Mouse (Mus musculus): ENCODE data around the gene Tmem229b.
"Not testable (repeated sequence)": the region's sequence is repeated elsewhere in the genome, so short reads cannot be mapped to it uniquely, and the experiment has no call there.

Gene Tmem229b

GRCm38 (mm10) chr12:78981938-78982825 is 25.2 kb downstream of the Tmem229b start:
- POLR2A ChIA-PET: interaction anchor here in 1 of 4 experiments (0.5 to 0.7 kb wide), 2 partner anchors 8 to 85 kb away, joined by 3 to 4 read pairs; no protein-coding TSS in a partner anchor
- CTCF ChIA-PET: interaction anchor here in 1 of 4 experiments (0.7 kb wide), 1 partner anchor 30 kb away, joined by 3 read pairs; no protein-coding TSS in a partner anchor

- POLR2A ChIA-PET: no interaction called here
- CTCF ChIA-PET: interaction anchor here in 1 of 4 experiments (0.8 kb wide), 1 partner anchor 62 kb away, joined by 3 read pairs; no protein-coding TSS in a partner anchor
Measured at GRCm38 (mm10) chr12:78981131-78981530, 26.3 kb downstream of the Tmem229b start.

- ChIA-PET POLR2A (no interaction called here), CTCF (interaction anchor here in 2 of 4 experiments (0.6 to 0.8 kb wide), 2 partner anchors 62 to 283 kb away, joined by 3 to 4 read pairs; no protein-coding TSS in a partner anchor)
Measured at GRCm38 (mm10) chr12:78980683-78981091, 26.7 kb downstream of the Tmem229b start.

- ChIA-PET POLR2A (interaction anchor here in 1 of 4 experiments (0.6 kb wide), 1 partner anchor 9 kb away, joined by 3 read pairs; no protein-coding TSS in a partner anchor), CTCF (interaction anchor here in 1 of 4 experiments (1.3 kb wide), 1 partner anchor 59 kb away, joined by 6 read pairs; no protein-coding TSS in a partner anchor)
Measured at GRCm38 (mm10) chr12:78977552-78977951, 29.9 kb downstream of the Tmem229b start.

GRCm38 (mm10) chr12:78977078-78977477 is 30.3 kb downstream of the Tmem229b start:
- CTCF ChIA-PET: interaction anchor here in 1 of 4 experiments (1.5 kb wide), 1 partner anchor 44 kb away, joined by 3 read pairs; no protein-coding TSS in a partner anchor
- POLR2A ChIA-PET: no interaction called here

- CTCF ChIA-PET: interaction anchor here in 2 of 4 experiments (0.6 to 1.5 kb wide), 2 partner anchors 42 to 946 kb away, joined by 3 read pairs; no protein-coding TSS in a partner anchor
Measured at GRCm38 (mm10) chr12:78975836-78976235, 31.6 kb downstream of the Tmem229b start.

GRCm38 (mm10) chr12:78974767-78975166 is 32.7 kb downstream of the Tmem229b start:
- POLR2A ChIA-PET: interaction anchor here in 1 of 4 experiments (0.9 kb wide), 1 partner anchor 8 kb away, joined by 3 read pairs; no protein-coding TSS in a partner anchor
- CTCF ChIA-PET: no interaction called here

More at GRCm38 (mm10) chr12:78975836-78976235, 31.6 kb downstream of the Tmem229b start:
- POLR2A ChIA-PET: interaction anchor here in 1 of 4 experiments (0.6 kb wide), 1 partner anchor 1347 kb away, joined by 3 read pairs; no protein-coding TSS in a partner anchor

GRCm38 (mm10) chr12:78973779-78974178 is 33.6 kb downstream of the Tmem229b start:
- ChIA-PET CTCF (interaction anchor here in 1 of 4 experiments (1.2 kb wide), 1 partner anchor 55 kb away, joined by 4 read pairs; no protein-coding TSS in a partner anchor), POLR2A (no interaction called here)

- CTCF ChIA-PET: no interaction called here
Measured at GRCm38 (mm10) chr12:78971649-78972048, 35.8 kb downstream of the Tmem229b start.

GRCm38 (mm10) chr12:78970725-78971124 is 36.7 kb downstream of the Tmem229b start:
- ChIA-PET POLR2A (no interaction called here), CTCF (interaction anchor here in 1 of 4 experiments (0.6 kb wide), 1 partner anchor 1175 kb away, joined by 3 read pairs; no protein-coding TSS in a partner anchor)

More at GRCm38 (mm10) chr12:78971649-78972048, 35.8 kb downstream of the Tmem229b start:
- POLR2A ChIA-PET: no interaction called here

- POLR2A ChIA-PET, CTCF ChIA-PET: not testable (repeated sequence)
Measured at GRCm38 (mm10) chr12:78964496-78964895, 42.9 kb downstream of the Tmem229b start.

- ChIA-PET CTCF (no interaction called here), POLR2A (no interaction called here)
Measured at GRCm38 (mm10) chr12:78956405-78956804, 51.0 kb downstream of the Tmem229b start.

GRCm38 (mm10) chr12:78952484-78952883 is 54.9 kb downstream of the Tmem229b start:
- CTCF ChIA-PET: interaction anchor here in 1 of 4 experiments (0.6 kb wide), 1 partner anchor 10 kb away, joined by 3 read pairs; no protein-coding TSS in a partner anchor
- POLR2A ChIA-PET: interaction anchor here in 2 of 4 experiments (0.6 to 1.1 kb wide), 2 partner anchors 10 to 15 kb away, joined by 3 read pairs; no protein-coding TSS in a partner anchor

GRCm38 (mm10) chr12:78952053-78952452 is 55.4 kb downstream of the Tmem229b start:
- ChIA-PET POLR2A (interaction anchor here in 1 of 4 experiments (1.1 kb wide), 1 partner anchor 9 kb away, joined by 3 read pairs; no protein-coding TSS in a partner anchor), CTCF (interaction anchor here in 1 of 4 experiments (0.6 kb wide), 1 partner anchor 9 kb away, joined by 3 read pairs; no protein-coding TSS in a partner anchor)

GRCm38 (mm10) chr12:78947661-78948060 is 59.8 kb downstream of the Tmem229b start:
- CTCF ChIA-PET: interaction anchor here in 2 of 4 experiments (0.8 to 1.4 kb wide), 2 partner anchors 29 kb away, joined by 4 to 5 read pairs; no protein-coding TSS in a partner anchor
- POLR2A ChIA-PET: interaction anchor here in 1 of 4 experiments (1.0 kb wide), 1 partner anchor 10 kb away, joined by 3 read pairs; no protein-coding TSS in a partner anchor

- CTCF ChIA-PET: interaction anchor here in 1 of 4 experiments (1.0 to 1.4 kb wide), 2 partner anchors 28 kb away, joined by 3 to 5 read pairs; no protein-coding TSS in a partner anchor
- POLR2A ChIA-PET: interaction anchor here in 2 of 4 experiments (0.5 to 1.0 kb wide), 2 partner anchors 10 to 37 kb away, joined by 3 to 6 read pairs; no protein-coding TSS in a partner anchor
Measured at GRCm38 (mm10) chr12:78947161-78947560, 60.3 kb downstream of the Tmem229b start.

- POLR2A ChIA-PET: interaction anchor here in 1 of 4 experiments (1.0 to 1.5 kb wide), 2 partner anchors 9 to 11 kb away, joined by 3 read pairs; no protein-coding TSS in a partner anchor
Measured at GRCm38 (mm10) chr12:78942931-78943330, 64.5 kb downstream of the Tmem229b start.

GRCm38 (mm10) chr12:78940081-78940480 is 67.3 kb downstream of the Tmem229b start:
- POLR2A ChIA-PET: no interaction called here
- CTCF ChIA-PET: no interaction called here

More at GRCm38 (mm10) chr12:78942931-78943330, 64.5 kb downstream of the Tmem229b start:
- CTCF ChIA-PET: interaction anchor here in 1 of 4 experiments (0.6 kb wide), 1 partner anchor 10 kb away, joined by 3 read pairs; no protein-coding TSS in a partner anchor

All from embryonic stem cell, embryonic (primary cell).